Mouse (Mus musculus): ENCODE measurements around the gene Slc7a14. TPM values are rescaled to one million over a fixed set of nuclear protein-coding genes. Genes with fewer than 3 reads are reported as not detected.

The Slc7a14 gene
- polyA plus RNA-seq (2012; rRNA removed), result not detected in 2 replicates

DNA sequence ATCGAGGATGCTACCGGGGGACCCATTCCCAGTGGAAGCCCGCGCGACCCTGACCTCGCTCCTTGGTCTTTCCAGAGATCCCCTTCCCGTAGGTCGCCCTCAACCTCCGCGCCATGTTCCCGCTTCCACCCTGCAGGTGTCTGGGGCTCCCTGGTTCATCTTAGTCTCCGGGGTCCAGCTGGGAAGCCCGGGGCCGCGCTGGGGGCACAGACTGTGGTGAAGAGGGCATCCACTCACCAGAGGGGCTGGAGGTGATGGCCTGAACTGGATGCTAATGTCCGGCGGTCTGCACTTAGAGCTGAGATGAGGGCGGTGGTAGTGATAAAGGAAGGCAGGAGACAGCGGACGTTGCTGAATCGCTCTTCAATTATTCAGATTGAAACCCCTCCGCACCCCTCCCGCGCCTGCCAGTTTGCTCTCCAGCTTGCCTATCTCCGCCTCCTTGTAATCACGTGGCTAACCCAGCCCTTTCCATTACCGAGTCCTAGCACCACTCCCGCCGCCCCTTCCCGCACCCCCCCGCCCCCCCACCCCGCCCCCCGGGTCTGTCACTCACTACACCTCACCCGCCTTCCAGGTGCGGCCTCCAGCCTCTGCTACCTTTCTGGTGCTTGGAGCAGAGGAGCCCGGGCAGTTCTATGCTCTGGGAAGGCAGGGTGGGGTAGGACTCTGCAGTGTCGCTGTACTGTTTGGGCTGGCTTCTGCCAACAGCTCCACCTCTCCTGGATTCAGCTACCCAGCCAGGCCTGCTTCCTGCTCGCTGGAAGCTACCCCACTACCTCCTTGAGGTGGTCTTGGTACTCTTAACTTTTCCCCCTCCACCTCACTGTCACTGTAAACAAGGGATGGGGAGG is at the start of gene Slc7a14:
Gene Slc7a14 (minus strand): TSS at position 445 of the 854 bp plus-strand sequence.

Other genes starting within 250 kb of the Slc7a14 start
- gene Skil, start 215.3 kb downstream of the Slc7a14 start, polyA plus RNA-seq (2012; rRNA removed), result 4.0 and 7.3 TPM in 2 replicates
- gene Cldn11, start 160.5 kb downstream of the Slc7a14 start, polyA plus RNA-seq (2012; rRNA removed), result 18.7 and 20.2 TPM in 2 replicates

Data from ovary, adult 2 months (tissue).